Mouse (Mus musculus): ENCODE data around the gene Tusc2. TPM values are rescaled to one million over a fixed set of nuclear protein-coding genes. Genes with fewer than 3 reads are reported as not detected.

The Tusc2 gene
- polyA plus RNA-seq, 1 experiment from 2014 or later: 35.9 TPM

DNA sequence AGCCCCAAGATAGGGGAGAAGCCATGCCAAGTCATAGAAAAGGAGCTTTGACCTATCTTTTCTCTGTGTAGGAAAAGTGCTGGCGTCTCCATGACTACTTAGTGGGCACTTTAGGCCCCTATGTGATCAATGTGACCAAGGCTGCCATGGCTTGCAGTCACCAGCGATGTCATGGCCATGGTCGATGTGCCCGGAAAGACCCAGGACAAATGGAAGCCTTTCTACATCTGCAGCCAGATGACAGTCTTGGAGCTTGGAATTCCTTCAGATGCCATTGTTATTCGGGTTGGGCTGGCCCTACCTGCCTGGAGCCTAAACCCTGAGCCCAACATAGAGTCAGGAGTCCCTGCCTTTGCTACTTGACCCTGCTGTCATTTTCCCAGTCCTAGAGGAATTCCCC is 23.4 kb downstream of the Tusc2 start:
- Histone ChIP-seq H3K27me3 (ENCODE audit: insufficient read depth, low read length) (no peaks in the 10 kb centered on the region), H3K9ac (replicated peaks) (peak overlapping the region; percentile 28), H3K4me1 (ENCODE audit: insufficient read depth) (peaks cover 33% of the 10 kb centered on the region), H3K4me3 (ENCODE audit: low read depth, low read length) (peak overlapping the region; percentile 65), H3K36me3 (replicated peaks; ENCODE audit: insufficient read depth, low read length) (peaks cover 31% of the 10 kb centered on the region), H3K9me3 (ENCODE audit: low read length) (no peaks in the 10 kb centered on the region), H3K27ac (ENCODE audit: low read depth) (peak overlapping the region; percentile 94), H3K4me2 (ENCODE audit: low read depth, low read length) (peak overlapping the region; percentile 54)
- DNase-seq (no peak), ATAC-seq (no peak)
- 77% methylated on average over 5 of the region's 5 CpGs for WGBS (ENCODE audit: insufficient replicate concordance)
- TF ChIP-seq CTCF (IDR thresholded peaks at IDR 0.05; ENCODE audit: low read depth) (no peak), EP300 (IDR thresholded peaks at IDR 0.05; ENCODE audit: low read depth) (no peak)

DNA sequence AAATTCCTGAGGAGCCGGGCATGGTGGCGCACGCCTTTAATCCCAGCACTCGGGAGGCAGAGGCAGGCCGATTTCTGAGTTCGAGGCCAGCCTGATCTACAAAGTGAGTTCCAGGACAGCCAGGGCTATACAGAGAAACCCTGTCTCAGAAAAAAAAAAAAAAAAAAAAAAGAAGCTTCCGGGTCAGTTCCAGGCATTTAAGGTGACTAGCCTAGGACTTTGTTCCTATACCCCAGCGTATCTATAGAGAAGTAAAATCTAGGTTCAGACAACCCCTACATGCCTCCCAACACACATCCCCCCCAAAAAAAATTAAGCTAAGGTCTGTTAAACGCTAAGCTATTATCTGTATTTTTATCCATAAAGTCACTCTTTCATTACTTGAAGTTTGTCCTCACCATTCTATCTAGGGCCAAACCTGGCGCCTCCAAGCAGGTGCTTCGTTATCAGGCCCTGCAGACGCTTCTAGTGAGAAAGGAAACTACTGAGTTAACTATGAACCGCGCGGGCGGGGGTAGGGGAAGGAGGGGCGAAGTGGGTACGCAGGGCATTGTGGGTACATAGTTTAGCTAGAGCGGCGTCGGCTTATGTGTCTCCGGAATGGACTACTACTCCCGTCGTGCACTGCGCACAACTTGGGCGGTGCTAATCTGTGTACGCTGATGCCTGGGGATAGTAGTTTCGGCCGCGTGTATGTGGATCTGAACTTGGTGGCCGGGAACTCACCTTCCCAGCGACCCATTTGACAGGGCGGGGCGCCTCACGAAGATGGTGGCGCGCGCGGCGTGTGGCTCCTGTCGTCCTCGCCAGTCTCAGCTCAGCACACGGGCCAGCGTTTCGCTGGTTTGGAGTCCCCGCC is 24.1 kb downstream of the Tusc2 start, which contains the start of gene Ifrd2:
TSS of gene Ifrd2 (plus strand) at position 669 of the 859 bp plus-strand sequence.
- WGBS (ENCODE audit: insufficient replicate concordance): 9% methylated on average over 44 of the region's 46 CpGs
- H3K36me3 ChIP-seq (replicated peaks; ENCODE audit: insufficient read depth, low read length): peaks cover 38% of the 10 kb centered on the region
- ATAC-seq (peak; percentile 93), DNase-seq (peak; percentile 98)
- TF ChIP-seq EP300 (IDR thresholded peaks at IDR 0.05; ENCODE audit: low read depth): peak; percentile 99
- TF ChIP-seq CTCF (IDR thresholded peaks at IDR 0.05; ENCODE audit: low read depth): no peak
- H3K4me1 ChIP-seq (ENCODE audit: insufficient read depth): peaks cover 26% of the 10 kb centered on the region
- H3K9me3 ChIP-seq (ENCODE audit: low read length): no peaks in the 10 kb centered on the region
- peak within 1 kb of the TSS; percentile 75 for H3K9ac ChIP-seq (replicated peaks)
- peak within 1 kb of the TSS; percentile 80 for H3K4me2 ChIP-seq (ENCODE audit: low read depth, low read length)
- peak within 1 kb of the TSS; percentile 94 for H3K27ac ChIP-seq (ENCODE audit: low read depth)
- H3K4me3 ChIP-seq (ENCODE audit: low read depth, low read length): peak within 1 kb of the TSS; percentile 65
- no peaks in the 10 kb centered on the region for H3K27me3 ChIP-seq (ENCODE audit: insufficient read depth, low read length)

DNA sequence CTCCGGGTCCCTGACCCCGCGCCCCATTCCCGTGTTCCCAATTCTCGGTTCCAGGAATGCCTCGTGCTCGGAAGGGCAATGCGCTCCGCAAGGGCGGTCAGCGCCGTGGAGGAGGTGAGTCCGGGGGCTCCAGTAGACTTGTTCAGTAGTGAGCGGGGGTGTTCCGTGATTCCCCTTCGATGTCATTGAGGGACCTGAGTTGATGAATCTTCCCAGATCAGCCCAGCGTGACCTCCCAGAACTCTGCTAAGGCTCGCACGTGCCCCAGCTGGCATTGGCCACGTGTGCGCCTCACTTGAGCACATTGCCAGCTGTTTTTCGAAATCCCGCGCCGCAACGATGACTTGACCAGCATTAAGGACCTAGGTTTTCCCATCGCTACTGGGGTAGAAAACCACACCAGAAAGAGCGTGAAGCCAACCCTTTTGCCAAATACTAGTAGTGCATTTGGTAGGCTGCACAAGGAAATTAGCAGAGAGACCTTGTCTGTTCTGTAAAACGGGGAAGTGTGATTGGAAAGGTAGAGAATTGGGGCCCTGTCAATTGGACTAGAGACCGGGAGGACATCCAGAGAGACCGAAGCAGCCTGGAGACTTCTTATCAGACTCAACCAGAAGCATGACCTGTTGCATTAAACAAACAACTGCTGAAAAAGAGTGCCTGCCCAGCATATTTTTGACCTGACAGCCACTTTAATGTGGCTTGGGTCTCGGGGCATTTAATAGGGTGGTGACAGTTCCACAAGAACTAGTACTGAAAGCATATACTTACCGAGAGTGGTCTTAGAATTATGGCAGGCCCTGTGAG is 25.0 kb downstream of the Tusc2 start:
- DNase-seq (peak; percentile 75), ATAC-seq (peak; percentile 38)
- peak overlapping the region; percentile 90 for H3K27ac ChIP-seq (ENCODE audit: low read depth)
- no peaks in the 10 kb centered on the region for H3K9me3 ChIP-seq (ENCODE audit: low read length)
- WGBS (ENCODE audit: insufficient replicate concordance): under 1% methylated on average over 33 of the region's 33 CpGs
- no peaks in the 10 kb centered on the region for H3K27me3 ChIP-seq (ENCODE audit: insufficient read depth, low read length)
- no peak for TF ChIP-seq CTCF (IDR thresholded peaks at IDR 0.05; ENCODE audit: low read depth)
- TF ChIP-seq EP300 (IDR thresholded peaks at IDR 0.05; ENCODE audit: low read depth): peak; percentile 82
- peaks cover 42% of the 10 kb centered on the region for H3K36me3 ChIP-seq (replicated peaks; ENCODE audit: insufficient read depth, low read length)
- H3K9ac ChIP-seq (replicated peaks): peak overlapping the region; percentile 75
- H3K4me3 ChIP-seq (ENCODE audit: low read depth, low read length): peak overlapping the region; percentile 65
- H3K4me1 ChIP-seq (ENCODE audit: insufficient read depth): peaks cover 21% of the 10 kb centered on the region
- peak overlapping the region; percentile 80 for H3K4me2 ChIP-seq (ENCODE audit: low read depth, low read length)

DNA sequence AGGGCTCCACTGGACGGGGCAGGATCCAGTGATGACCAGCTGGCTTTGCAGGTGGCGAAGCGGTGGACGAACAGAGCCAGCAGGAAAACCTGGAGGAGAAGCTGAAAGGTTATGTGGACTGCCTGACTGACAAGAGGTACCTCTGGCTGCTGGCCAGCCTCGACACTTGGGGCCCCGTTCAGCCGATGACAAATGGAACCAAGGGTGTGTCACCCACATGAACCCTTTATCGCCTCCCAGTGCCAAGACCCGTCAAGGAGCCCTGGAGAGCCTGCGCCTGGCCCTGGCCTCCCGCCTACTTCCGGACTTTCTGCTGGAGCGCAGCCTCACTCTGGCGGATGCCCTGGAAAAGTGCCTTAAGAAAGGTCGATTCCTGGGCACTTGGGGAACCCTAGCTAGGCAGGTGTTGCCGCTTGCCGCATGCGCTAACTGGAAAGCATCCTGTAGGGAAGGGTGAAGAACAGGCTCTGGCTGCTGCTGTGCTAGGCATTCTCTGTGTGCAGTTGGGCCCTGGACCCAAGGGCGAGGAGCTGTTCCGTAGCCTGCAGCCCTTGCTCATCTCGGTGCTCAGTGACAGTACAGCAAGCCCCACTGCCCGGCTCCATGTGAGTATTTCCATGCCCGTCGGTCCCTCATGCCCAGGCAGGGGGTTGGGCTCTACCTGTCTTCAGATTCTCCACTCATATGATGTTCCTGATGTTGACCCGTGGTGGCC is 27.2 kb downstream of the Tusc2 start:
- DNase-seq (peak; percentile 81), ATAC-seq (no peak)
- H3K9me3 ChIP-seq (ENCODE audit: low read length): no peaks in the 10 kb centered on the region
- peaks cover 21% of the 10 kb centered on the region for H3K4me1 ChIP-seq (ENCODE audit: insufficient read depth)
- 71% methylated on average over 25 of the region's 25 CpGs for WGBS (ENCODE audit: insufficient replicate concordance)
- peak overlapping the region; percentile 75 for H3K9ac ChIP-seq (replicated peaks)
- peak overlapping the region; percentile 80 for H3K4me2 ChIP-seq (ENCODE audit: low read depth, low read length)
- peaks cover 53% of the 10 kb centered on the region for H3K36me3 ChIP-seq (replicated peaks; ENCODE audit: insufficient read depth, low read length)
- no peaks in the 10 kb centered on the region for H3K27me3 ChIP-seq (ENCODE audit: insufficient read depth, low read length)
- peak overlapping the region; percentile 90 for H3K27ac ChIP-seq (ENCODE audit: low read depth)
- H3K4me3 ChIP-seq (ENCODE audit: low read depth, low read length): peak overlapping the region; percentile 65
- TF ChIP-seq EP300 (IDR thresholded peaks at IDR 0.05; ENCODE audit: low read depth) (no peak), CTCF (IDR thresholded peaks at IDR 0.05; ENCODE audit: low read depth) (peak; percentile 52)

DNA sequence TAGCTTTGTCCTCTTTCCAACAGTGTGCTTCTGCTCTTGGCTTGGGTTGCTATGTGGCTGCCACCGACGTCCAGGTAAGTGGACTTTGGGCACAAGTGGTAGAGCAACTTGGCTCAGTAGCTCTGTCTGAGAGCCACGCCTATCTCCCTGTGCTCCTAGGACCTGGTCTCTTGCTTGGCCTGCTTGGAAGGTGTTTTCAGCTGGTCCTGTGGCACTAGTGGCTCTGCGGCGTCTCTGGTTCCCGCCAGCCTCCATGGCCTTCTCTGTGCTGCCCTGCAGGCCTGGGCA is 27.7 kb downstream of the Tusc2 start:
- Histone ChIP-seq H3K4me2 (ENCODE audit: low read depth, low read length) (peak overlapping the region; percentile 80), H3K4me3 (ENCODE audit: low read depth, low read length) (peak overlapping the region; percentile 65), H3K4me1 (ENCODE audit: insufficient read depth) (peaks cover 21% of the 10 kb centered on the region), H3K9ac (replicated peaks) (peak overlapping the region; percentile 75; the same call in 1 of the 2 replicates), H3K36me3 (replicated peaks; ENCODE audit: insufficient read depth, low read length) (peaks cover 53% of the 10 kb centered on the region), H3K27me3 (ENCODE audit: insufficient read depth, low read length) (no peaks in the 10 kb centered on the region), H3K27ac (ENCODE audit: low read depth) (no peak overlapping the region), H3K9me3 (ENCODE audit: low read length) (no peaks in the 10 kb centered on the region)
- ATAC-seq: no peak
- TF ChIP-seq CTCF (IDR thresholded peaks at IDR 0.05; ENCODE audit: low read depth) (no peak), EP300 (IDR thresholded peaks at IDR 0.05; ENCODE audit: low read depth) (no peak)
- WGBS (ENCODE audit: insufficient replicate concordance): 92% methylated on average over 6 of the region's 6 CpGs
- no peak for DNase-seq

All from liver, postnatal 0 days (tissue).